Mouse (Mus musculus) gastrocnemius, postnatal 36 days (tissue): ENCODE results near the gene Pbx4. TPM values are rescaled to one million over a fixed set of nuclear protein-coding genes. Genes with fewer than 3 reads are reported as not detected.

Source experiments
- DNase-seq, 2 experiments: peaks; one replicate each; pipeline ENCODE4 v3.0.0; 2022
- intact Hi-C: fragments of 180-260 bp; cut with DNase I; formaldehyde crosslinking; loops from one replicate; pipeline ENCODE4 v1.15.1; 2025
- total RNA-seq, 2 experiments: library from RNA; stranded (reverse); gene quantifications; 2 replicates each; pipeline ENCODE4 v1.2.3; 2021

Gene Pbx4
- total RNA-seq, 2 experiments from 2014 or later: not detected

DNA sequence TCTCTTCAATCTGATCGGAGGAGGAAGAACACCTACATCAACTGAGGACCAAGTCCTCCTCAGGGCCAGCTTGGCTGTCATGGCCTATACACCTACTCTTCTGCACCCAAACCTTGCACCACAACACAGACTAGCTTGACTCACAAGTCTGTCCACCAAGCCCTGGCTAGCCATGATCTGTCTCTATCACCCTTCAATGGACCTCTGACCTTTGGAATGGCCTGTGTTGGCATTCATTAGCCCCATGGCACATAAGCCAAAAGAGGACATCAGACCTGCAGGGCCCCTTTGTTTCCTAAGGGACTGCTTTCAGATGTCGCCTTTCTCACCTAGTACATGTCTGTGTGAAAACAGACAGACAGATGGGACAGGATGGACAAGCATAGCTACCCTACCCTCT is 88.8 kb downstream of the Pbx4 start:
- no peak for DNase-seq
- intact Hi-C loops: loop anchor here (1.0 kb wide), 1 partner anchor 80 kb away; no protein-coding TSS in a partner anchor

Other genes starting within 250 kb of the Pbx4 start
- gene Zfp868, start 206.9 kb upstream of the Pbx4 start, total RNA-seq: 1 to 10 TPM; 4.3 to 5.7 TPM
- gene Zfp964, start 178.0 kb upstream of the Pbx4 start, total RNA-seq: under 1 TPM; 0.30 to 0.33 TPM
- 10 to 100 TPM in 1 of 2 experiments, 1 to 10 TPM in 1; 8.7 to 11.4 TPM for gene Zfp869, start 121.8 kb upstream of the Pbx4 start, total RNA-seq
- gene Zfp963, start 82.5 kb upstream of the Pbx4 start, total RNA-seq: 1 to 10 TPM; 2.9 to 3.0 TPM
- 1 to 10 TPM; 1.3 to 2.4 TPM for gene Gm20422, start 57.6 kb upstream of the Pbx4 start, total RNA-seq
- gene Atp13a1, start 41.3 kb upstream of the Pbx4 start, total RNA-seq: 10 to 100 TPM; 10.1 to 10.6 TPM
- gene Zfp866, start 41.3 kb upstream of the Pbx4 start, total RNA-seq: 10 to 100 TPM; 10.1 to 14.7 TPM
- gene Gmip, start 23.8 kb upstream of the Pbx4 start, total RNA-seq: 1 to 10 TPM; 3.0 to 3.5 TPM
- not detected for gene Lpar2, start 10.1 kb upstream of the Pbx4 start, total RNA-seq
- gene Cilp2, start 55.2 kb downstream of the Pbx4 start, total RNA-seq: 10 to 100 TPM in 1 of 2 experiments, 1 to 10 TPM in 1; 9.3 to 11.0 TPM
- not detected for gene Tssk6, start 69.7 kb downstream of the Pbx4 start, total RNA-seq
- gene Ndufa13, start 70.1 kb downstream of the Pbx4 start, total RNA-seq: 100 to 1,000 TPM; 332 to 340 TPM
- gene Yjefn3, start 70.2 kb downstream of the Pbx4 start, total RNA-seq: 1 to 10 TPM; 5.7 to 9.0 TPM
- 10 to 100 TPM; 25.6 to 29.1 TPM for gene Gatad2a, start 163.9 kb downstream of the Pbx4 start, total RNA-seq
- gene Mau2, start 210.2 kb downstream of the Pbx4 start, total RNA-seq: 10 to 100 TPM; 24.2 to 25.8 TPM
- 10 to 100 TPM; 14.6 to 17.7 TPM for gene Sugp1, start 210.3 kb downstream of the Pbx4 start, total RNA-seq
- under 1 TPM in 1 of 2 experiments, not detected in 1; 0.48 TPM for gene Tm6sf2, start 240.4 kb downstream of the Pbx4 start, total RNA-seq